Mouse (Mus musculus) MEL (cell line): ENCODE data around the gene Gm49776. TPM values are rescaled to one million over a fixed set of nuclear protein-coding genes. Genes with fewer than 3 reads are reported as not detected.
A peak's percentile ranks its signal among the peaks of the same experiment; 100 is the strongest.

ENCODE experiments used
- DNase-seq: peaks from one replicate; pipeline ENCODE4 v3.0.0; 2011; ENCODE audit warnings: low read depth, low spot score
- H3K27ac ChIP-seq: 2 replicates; pipeline ENCODE4 v1.5.1; 2012; ENCODE audit warnings: low read depth, mild to moderate bottlenecking, control low read depth, low read length, moderate library complexity; ENCODE audit not compliant: control insufficient read depth
- H3K27me3 ChIP-seq, 2 experiments: fragments of 150-350 bp in 1 of 2; sonication (generic) in 1 of 2; 2 replicates each; pipeline ENCODE4 v1.6.1; 2012; ENCODE audit warnings: low read length in 2 of 2, mild to moderate bottlenecking in 2 of 2, improper control_type of control experiment in 1 of 2, moderate library complexity in 1 of 2; ENCODE audit not compliant: insufficient read depth in 2 of 2, control insufficient read depth in 1 of 2
- H3K36me3 ChIP-seq, 2 experiments: 2 replicates each; pipeline ENCODE4 v1.6.1; 2012 to 2014; ENCODE audit warnings: low read length in 2 of 2, improper control_type of control experiment in 1 of 2, inconsistent platforms in 1 of 2, mild to moderate bottlenecking in 1 of 2; ENCODE audit not compliant: insufficient read depth in 2 of 2, control insufficient read depth in 1 of 2
- H3K4me1 ChIP-seq, 2 experiments: fragments of 150-350 bp in 1 of 2; sonication (generic) in 1 of 2; 2 replicates each; pipeline ENCODE4 v1.6.1; 2012; ENCODE audit warnings: low read length in 2 of 2, improper control_type of control experiment in 1 of 2, mild to moderate bottlenecking in 1 of 2; ENCODE audit not compliant: insufficient read depth in 2 of 2, control insufficient read depth in 1 of 2
- H3K4me3 ChIP-seq, 2 experiments: fragments of 150-350 bp in 1 of 2; sonication (generic) in 1 of 2; 2 replicates each; pipeline ENCODE4 v1.5.1; 2012; ENCODE audit warnings: low read depth in 2 of 2, low read length in 2 of 2, mild to moderate bottlenecking in 2 of 2, moderate library complexity in 2 of 2, control low read depth in 1 of 2, improper control_type of control experiment in 1 of 2; ENCODE audit not compliant: control insufficient read depth in 1 of 2, insufficient read depth in 1 of 2
- H3K79me2 ChIP-seq: 2 replicates; pipeline ENCODE4 v1.6.1; 2012; ENCODE audit warnings: mild to moderate bottlenecking, low read length, moderate library complexity; ENCODE audit not compliant: control insufficient read depth, poor library complexity, insufficient read depth
- H3K9ac ChIP-seq: 2 replicates; pipeline ENCODE4 v1.6.1; 2012; ENCODE audit warnings: low read depth, mild to moderate bottlenecking, control low read depth, low read length, moderate library complexity; ENCODE audit not compliant: control insufficient read depth, poor library complexity, severe bottlenecking
- H3K9me3 ChIP-seq: fragments of 150-350 bp; sonication (generic); replicated peaks from 2 replicates; pipeline ENCODE4 v1.6.1; 2012; ENCODE audit warnings: mild to moderate bottlenecking, low read length, improper control_type of control experiment, moderate library complexity; ENCODE audit not compliant: insufficient read depth
- BHLHE40 ChIP-seq: IDR thresholded peaks from 2 replicates; pipeline ENCODE4 v1.6.1; 2012; ENCODE audit warnings: low read depth, mild to moderate bottlenecking, inconsistent platforms, low read length, improper control_type of control experiment, borderline replicate concordance
- CHD1 ChIP-seq: IDR thresholded peaks from 2 replicates; pipeline ENCODE4 v1.6.1; 2012; ENCODE audit warnings: low read depth, mild to moderate bottlenecking, inconsistent platforms, low read length, improper control_type of control experiment
- CTCF ChIP-seq, 3 experiments: IDR thresholded peaks in 2 of 3; conservative IDR thresholded peaks in 1 of 3; 2 replicates each; pipeline ENCODE4 v1.5.1; 2011 to 2012; ENCODE audit warnings: low read length in 3 of 3, low read depth in 2 of 3, mild to moderate bottlenecking in 2 of 3, improper control_type of control experiment in 1 of 3, inconsistent platforms in 1 of 3, mixed read lengths in 1 of 3, moderate library complexity in 1 of 3; ENCODE audit not compliant: control insufficient read depth in 1 of 3, insufficient read depth in 1 of 3, poor library complexity in 1 of 3, severe bottlenecking in 1 of 3
- ELF1 ChIP-seq: IDR thresholded peaks from 2 replicates; pipeline ENCODE4 v1.6.1; 2014; ENCODE audit warnings: low read depth, mild to moderate bottlenecking, inconsistent platforms, low read length, improper control_type of control experiment, moderate library complexity
- ETS1 ChIP-seq: IDR thresholded peaks from 2 replicates; pipeline ENCODE4 v1.6.1; 2012; ENCODE audit warnings: low read depth, mild to moderate bottlenecking, inconsistent platforms, low read length, improper control_type of control experiment, moderate library complexity
- GATA1 ChIP-seq: IDR thresholded peaks from 2 replicates; pipeline ENCODE4 v1.6.1; 2011; ENCODE audit warnings: low read depth, low read length, improper control_type of control experiment
- JUND ChIP-seq: IDR thresholded peaks from 2 replicates; pipeline ENCODE4 v1.6.1; 2011; ENCODE audit warnings: low read depth, mild to moderate bottlenecking, improper control_type of control experiment, low read length
- KAT2A ChIP-seq: conservative IDR thresholded peaks from 2 replicates; pipeline ENCODE4 v1.6.1; 2012; ENCODE audit warnings: low read depth, low read length, improper control_type of control experiment, inconsistent platforms
- MAFK ChIP-seq: IDR thresholded peaks from 2 replicates; pipeline ENCODE4 v1.6.1; 2011; ENCODE audit warnings: low read depth, mild to moderate bottlenecking, low read length, improper control_type of control experiment, borderline replicate concordance
- MAX ChIP-seq: IDR thresholded peaks from 2 replicates; pipeline ENCODE4 v1.6.1; 2011; ENCODE audit warnings: low read length, improper control_type of control experiment
- MAZ ChIP-seq: IDR thresholded peaks from 2 replicates; pipeline ENCODE4 v1.6.1; 2012; ENCODE audit warnings: low read depth, mild to moderate bottlenecking, inconsistent platforms, low read length, improper control_type of control experiment
- MEF2A ChIP-seq: IDR thresholded peaks from 2 replicates; pipeline ENCODE4 v1.6.1; 2014; ENCODE audit warnings: low read depth, mild to moderate bottlenecking, inconsistent platforms, low read length, improper control_type of control experiment; ENCODE audit not compliant: poor library complexity, insufficient replicate concordance, severe bottlenecking; ENCODE audit errors: extremely low read depth
- MXI1 ChIP-seq: IDR thresholded peaks from 2 replicates; pipeline ENCODE4 v1.6.1; 2011; ENCODE audit warnings: mild to moderate bottlenecking, low read depth, low read length, improper control_type of control experiment
- MYB ChIP-seq: IDR thresholded peaks from 2 replicates; pipeline ENCODE4 v1.6.1; 2011; ENCODE audit warnings: mild to moderate bottlenecking, low read depth, low read length, improper control_type of control experiment
- MYC ChIP-seq: IDR thresholded peaks from 2 replicates; pipeline ENCODE4 v1.6.1; 2011; ENCODE audit warnings: low read depth, mild to moderate bottlenecking, low read length, improper control_type of control experiment, moderate library complexity
- NELFE ChIP-seq: IDR thresholded peaks from 2 replicates; pipeline ENCODE4 v1.6.1; 2011; ENCODE audit warnings: low read depth, low read length, improper control_type of control experiment
- NRF1 ChIP-seq: IDR thresholded peaks from 2 replicates; pipeline ENCODE4 v1.6.1; 2014; ENCODE audit warnings: low read depth, mild to moderate bottlenecking, inconsistent platforms, low read length, improper control_type of control experiment, moderate library complexity; ENCODE audit not compliant: poor library complexity, insufficient read depth, severe bottlenecking
- POLR2A ChIP-seq, 2 experiments: IDR thresholded peaks; 2 replicates each; pipeline ENCODE4 v1.6.1; 2011 to 2012; ENCODE audit warnings: low read length in 2 of 2, mild to moderate bottlenecking in 2 of 2, control low read depth in 1 of 2, improper control_type of control experiment in 1 of 2, low read depth in 1 of 2, moderate library complexity in 1 of 2; ENCODE audit not compliant: control insufficient read depth in 1 of 2, insufficient read depth in 1 of 2, poor library complexity in 1 of 2
- POLR2AphosphoS2 ChIP-seq: IDR thresholded peaks from 2 replicates; pipeline ENCODE4 v1.6.1; 2011; ENCODE audit warnings: low read length, improper control_type of control experiment
- RAD21 ChIP-seq: IDR thresholded peaks from 2 replicates; pipeline ENCODE4 v1.6.1; 2011; ENCODE audit warnings: mild to moderate bottlenecking, low read depth, low read length, improper control_type of control experiment
- RCOR1 ChIP-seq: IDR thresholded peaks from 2 replicates; pipeline ENCODE4 v1.6.1; 2012; ENCODE audit warnings: low read depth, mild to moderate bottlenecking, inconsistent platforms, low read length, improper control_type of control experiment
- SIN3A ChIP-seq: IDR thresholded peaks from 2 replicates; pipeline ENCODE4 v1.6.1; 2012; ENCODE audit warnings: low read length, improper control_type of control experiment, inconsistent platforms
- TAL1 ChIP-seq: IDR thresholded peaks from 2 replicates; pipeline ENCODE4 v1.6.1; 2012; ENCODE audit warnings: mild to moderate bottlenecking, inconsistent platforms, low read length, moderate library complexity, mixed read lengths
- TBP ChIP-seq: IDR thresholded peaks from 2 replicates; pipeline ENCODE4 v1.8.0; 2011; ENCODE audit warnings: low read depth, low read length, improper control_type of control experiment
- TCF12 ChIP-seq: IDR thresholded peaks from 2 replicates; pipeline ENCODE4 v1.6.1; 2014; ENCODE audit warnings: low read depth, mild to moderate bottlenecking, inconsistent platforms, low read length, improper control_type of control experiment, moderate library complexity
- UBTF ChIP-seq: IDR thresholded peaks from 2 replicates; pipeline ENCODE4 v1.6.1; 2012; ENCODE audit warnings: low read depth, mild to moderate bottlenecking, inconsistent platforms, low read length, improper control_type of control experiment, moderate library complexity, borderline replicate concordance; ENCODE audit not compliant: insufficient read depth
- USF1 ChIP-seq: IDR thresholded peaks from 2 replicates; pipeline ENCODE4 v1.6.1; 2014; ENCODE audit warnings: low read depth, mild to moderate bottlenecking, inconsistent platforms, low read length, improper control_type of control experiment, moderate library complexity
- USF2 ChIP-seq, 2 experiments: IDR thresholded peaks; 2 replicates each; pipeline ENCODE4 v1.6.1; 2011 to 2012; ENCODE audit warnings: improper control_type of control experiment in 2 of 2, low read length in 2 of 2, borderline replicate concordance in 1 of 2, inconsistent platforms in 1 of 2, low read depth in 1 of 2, mild to moderate bottlenecking in 1 of 2; ENCODE audit not compliant: insufficient read depth in 1 of 2
- ZC3H11A ChIP-seq: IDR thresholded peaks from 2 replicates; pipeline ENCODE4 v1.6.1; 2012; ENCODE audit warnings: low read depth, mild to moderate bottlenecking, inconsistent platforms, low read length, improper control_type of control experiment
- ZKSCAN1 ChIP-seq: IDR thresholded peaks from 2 replicates; pipeline ENCODE4 v1.6.1; 2012; ENCODE audit warnings: low read depth, mild to moderate bottlenecking, inconsistent platforms, low read length, improper control_type of control experiment, moderate library complexity
- ZMIZ1 ChIP-seq: IDR thresholded peaks from 2 replicates; pipeline ENCODE4 v1.6.1; 2012; ENCODE audit warnings: low read depth, mild to moderate bottlenecking, inconsistent platforms, low read length, improper control_type of control experiment, moderate library complexity
- ZNF384 ChIP-seq: IDR thresholded peaks from 2 replicates; pipeline ENCODE4 v1.6.1; 2012; ENCODE audit warnings: low read depth, mild to moderate bottlenecking, inconsistent platforms, low read length, improper control_type of control experiment
- polyA plus RNA-seq, 2 experiments: library from polyadenylated mRNA; stranded (reverse) in 1 of 2; unstranded in 1 of 2; fragments of >175 nt in 1 of 2; fragments of >200 nt in 1 of 2; gene quantifications; 2 replicates each; pipeline versions ENCODE4 v1.2.1 to v1.2.4; 2012; ENCODE audit warnings: low replicate concordance in 2 of 2, low read depth in 1 of 2; ENCODE audit not compliant: insufficient read length in 2 of 2, insufficient read depth in 1 of 2, missing spikeins in 1 of 2
- total RNA-seq: library from RNA; depleted of rRNA; stranded (reverse); fragments of 300-350 nt; gene quantifications from 2 replicates; pipeline ENCODE4 v1.2.3, GENCODE M21; 2012

The Gm49776 gene
- total and polyA plus RNA-seq, 3 experiments: 0.77 to 32.7 TPM; not detected in 1

DNA sequence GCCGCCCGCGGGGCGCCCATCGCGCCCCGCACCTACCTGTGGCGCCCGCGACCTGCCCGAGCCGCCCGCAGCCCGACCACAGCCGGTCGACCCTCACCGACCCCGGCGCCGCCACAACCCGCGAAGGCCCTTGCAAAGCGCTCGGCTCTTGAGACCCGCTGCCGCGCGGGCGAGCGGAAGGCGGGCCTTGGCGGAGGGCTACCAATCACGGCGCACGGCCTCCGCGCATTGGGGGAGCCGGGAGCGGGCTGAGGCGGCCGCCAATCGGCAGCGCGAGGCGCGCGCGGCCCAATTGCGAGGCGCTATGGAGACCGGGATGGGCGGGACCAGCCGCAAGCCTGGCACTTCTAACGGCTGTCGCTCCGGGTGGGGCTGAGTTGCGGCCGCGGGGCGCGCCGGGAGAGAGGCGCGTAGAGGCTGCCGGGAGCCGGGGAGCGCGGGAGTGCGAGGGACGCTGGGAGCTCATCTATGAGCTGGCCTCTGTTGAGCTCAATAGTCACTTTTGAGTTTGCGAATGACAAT lies 31.0 kb upstream of the Gm49776 start, which contains the start of gene Dgcr8 (continued):
- no peak for TF ChIP-seq RAD21
- 0 out of 2 replicates have a peak, but pooled peaks have one; percentile 11 for TF ChIP-seq MXI1
- TF ChIP-seq ZNF384: no peak
- TF ChIP-seq SIN3A: no peak
- no peak for TF ChIP-seq CHD1
- no peak for TF ChIP-seq ZKSCAN1
- 0 out of 2 replicates have a peak, but pooled peaks have one; percentile 40 for TF ChIP-seq TBP
- peak; percentile 31; the same call in 1 of the 2 replicates for TF ChIP-seq MYB
- no peak for TF ChIP-seq USF1
- TF ChIP-seq UBTF: no peak; the same call in 1 of the 2 replicates
- no peak for TF ChIP-seq ZC3H11A
- TF ChIP-seq JUND: no peak
- 0 out of 6 replicates have a peak, but pooled peaks of 1 of the 3 experiments have one; percentile 0 for TF ChIP-seq CTCF (IDR thresholded peaks at IDR 0.05 in 2 of 3, conservative IDR thresholded peaks at IDR 0.05 in 1 of 3; ENCODE audit: control insufficient read depth in 1 of 3, insufficient read depth in 1 of 3, low read depth in 2 of 3, low read length in 3 of 3, poor library complexity in 1 of 3, severe bottlenecking in 1 of 3)
- no peak for TF ChIP-seq POLR2AphosphoS2
- TF ChIP-seq RCOR1: no peak
- peak; percentile 26; the same call in 1 of the 2 replicates for TF ChIP-seq MEF2A
- TF ChIP-seq, all 39 proteins: peak for 15

DNA sequence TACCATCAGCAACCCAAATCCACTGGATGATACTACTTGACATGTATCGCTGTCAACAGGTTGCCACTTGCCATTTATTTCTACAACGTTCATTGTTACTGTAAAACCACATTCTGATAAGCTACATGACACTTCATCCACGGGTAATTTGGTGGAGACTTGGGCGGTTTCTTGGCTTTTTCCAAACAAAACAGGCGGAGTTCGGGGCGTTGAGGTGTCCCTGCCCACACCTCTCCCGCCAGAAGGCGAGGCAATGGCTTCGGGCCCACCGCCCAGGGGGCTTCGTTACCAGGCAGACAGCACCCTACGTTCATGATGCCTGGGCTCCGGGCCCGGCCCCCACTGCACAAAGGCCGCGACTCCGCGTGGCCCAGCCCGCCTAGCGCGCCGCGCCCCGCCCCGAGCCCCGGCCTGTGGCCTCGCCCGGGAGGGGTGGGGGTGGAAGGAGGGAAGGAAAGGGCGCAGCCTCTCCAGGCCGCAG lies 30.5 kb upstream of the Gm49776 start:
- peaks cover 12 to 17% of the 10 kb centered on the region in 2 experiments for H3K36me3 ChIP-seq
- no peaks in the 10 kb centered on the region for H3K9me3 ChIP-seq
- peaks cover 13% of the 10 kb centered on the region in 2 experiments; a peak in 3 of 4 replicates for H3K4me1 ChIP-seq
- peak; percentile 71 for DNase-seq
- H3K9ac ChIP-seq: peak overlapping the region; percentile 97
- H3K27me3 ChIP-seq: no peaks in the 10 kb centered on the region
- peak overlapping the region; percentile 78 to 82 for H3K4me3 ChIP-seq
- H3K27ac ChIP-seq: peak overlapping the region; percentile 87
- H3K79me2 ChIP-seq: peaks cover 43% of the 10 kb centered on the region
- TF ChIP-seq MXI1 (peak; percentile 90), ZMIZ1 (peak; percentile 18; the same call in 1 of the 2 replicates), NELFE (0 out of 2 replicates have a peak, but pooled peaks have one; percentile 9), MAFK (no peak), SIN3A (peak; percentile 72), ZKSCAN1 (no peak), TAL1 (peak; percentile 13; the same call in 1 of the 2 replicates), MAX (peak; percentile 61), ETS1 (peak; percentile 51), POLR2AphosphoS2 (no peak), ELF1 (no peak), MYC (no peak), BHLHE40 (no peak), UBTF (peak; percentile 96; the same call in 1 of the 2 replicates), NRF1 (no peak), TBP (0 out of 2 replicates have a peak, but pooled peaks have one; percentile 34), KAT2A (0 out of 2 replicates have a peak, but pooled peaks have one; percentile 30), MAZ (peak; percentile 80), GATA1 (0 out of 2 replicates have a peak, but pooled peaks have one; percentile 8), TCF12 (no peak), USF1 (no peak), POLR2A (IDR thresholded peaks at IDR 0.05; ENCODE audit: control insufficient read depth in 1 of 2, insufficient read depth in 1 of 2, low read depth in 1 of 2, low read length in 2 of 2, poor library complexity in 1 of 2) (no peak), USF2 (IDR thresholded peaks at IDR 0.05; ENCODE audit: borderline replicate concordance in 1 of 2, insufficient read depth in 1 of 2, low read depth in 1 of 2, low read length in 2 of 2) (no peak)
